8 mouse cellular contexts compared by ENCODE assay signal in the genomic region with DNA sequence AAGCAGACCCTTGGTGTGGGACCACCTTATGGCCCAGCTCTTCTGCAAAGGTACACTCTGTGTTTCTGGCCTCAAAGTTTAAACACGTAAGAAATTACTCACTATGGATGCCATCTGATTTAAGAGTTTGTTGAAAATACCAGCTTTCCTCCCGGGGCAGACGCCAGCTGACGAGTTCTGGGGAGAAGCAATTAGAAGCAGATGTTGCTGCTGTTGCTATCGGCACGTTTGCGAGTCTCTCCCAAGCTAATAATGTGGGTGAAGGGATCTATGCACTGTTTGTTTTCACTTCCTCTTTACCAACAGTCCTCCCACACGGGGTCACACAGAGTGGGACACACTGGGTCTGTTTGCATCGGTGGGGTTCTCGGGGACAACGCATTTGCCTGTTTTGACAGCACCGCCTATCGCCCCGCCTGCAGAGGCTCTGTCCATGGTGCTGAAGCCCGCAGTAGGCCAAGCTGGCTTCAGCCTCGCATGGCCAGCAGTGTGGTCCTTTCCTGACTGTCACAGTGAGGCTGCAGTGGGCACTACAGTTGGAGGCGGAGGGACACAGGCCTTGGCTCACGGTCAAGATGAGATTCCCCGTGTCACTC.
DNase-seq lines count a peak whose midpoint lies in the region; ATAC-seq lines count a peak whose summit lies in the region.

No protein-coding gene starts in this region.

- no peak overlapping the region for H3K4me2 ChIP-seq in forebrain, embryonic 16.5 days (ENCODE audit: low read length)

- no peaks in the 10 kb centered on the region for H3K36me3 ChIP-seq in forebrain, embryonic 16.5 days (ENCODE audit: control insufficient read depth, insufficient read depth)

- DNase-seq in CD4-positive helper T cell, adult 2 months (ENCODE audit: low read depth, low spot score) = peak; percentile 27
- peak; percentile 93 for DNase-seq in adrenal gland, postnatal 10 days
- peak; percentile 91 for DNase-seq in heart, postnatal 4 days
- peak; percentile 17 for DNase-seq in layer of hippocampus, adult 9-11 months
- peak; percentile 60 for DNase-seq in lung, postnatal 25 days (ENCODE audit: low spot score)
- peak; percentile 58 for DNase-seq in right cerebral cortex, postnatal 14 days
- peak; percentile 70 to 83 for DNase-seq in urinary bladder, postnatal 4 days (ENCODE audit: low spot score in 2 of 2)

- no peaks in the 10 kb centered on the region for H3K9me3 ChIP-seq in forebrain, embryonic 16.5 days (ENCODE audit: control insufficient read depth, low read length)

- WGBS in forebrain, embryonic 16.5 days = 11% methylated on average over 19 of the region's 19 CpGs

- no peak overlapping the region for H3K27ac ChIP-seq in forebrain, embryonic 16.5 days (ENCODE audit: low read length)

- 0 out of 2 replicates have a peak, but pooled peaks cover 3% of the 10 kb centered on the region for H3K4me1 ChIP-seq in forebrain, embryonic 16.5 days (replicated peaks; ENCODE audit: control insufficient read depth, insufficient read depth, low read length)

- H3K27me3 ChIP-seq in forebrain, embryonic 16.5 days (replicated peaks; ENCODE audit: control insufficient read depth, insufficient read depth, low read length) = no peaks in the 10 kb centered on the region

- ATAC-seq in forebrain, embryonic 16.5 days = 0 out of 2 replicates have a peak, but pooled peaks have one; percentile 28

- H3K4me3 ChIP-seq in forebrain, embryonic 16.5 days (replicated peaks; ENCODE audit: low read length) = no peak overlapping the region

- H3K9ac ChIP-seq in forebrain, embryonic 16.5 days (replicated peaks; ENCODE audit: low read depth, low read length) = no peak overlapping the region

Comparison
In these comparisons a context has a peak if more than half of its experiments do, and no peak if none do; other contexts are left out.
1. DNase-seq: peak in every context shown above with its lines; median percentile 93 in adrenal gland, postnatal 10 days; 91 in heart, postnatal 4 days; 76 in urinary bladder, postnatal 4 days; 60 in lung, postnatal 25 days; 58 in right cerebral cortex, postnatal 14 days; 27 in CD4-positive helper T cell, adult 2 months; 17 in layer of hippocampus, adult 9-11 months.